Mouse (Mus musculus): ENCODE results near the gene Dpp3.
"Not testable (repeated sequence)": the region's sequence is repeated elsewhere in the genome, so short reads cannot be mapped to it uniquely, and the experiment has no call there.

Gene Dpp3

GRCm38 (mm10) chr19:4891798-4892197 lies 36.3 kb downstream of the Dpp3 start:
- DNase-seq = peak; percentile 82

DNA sequence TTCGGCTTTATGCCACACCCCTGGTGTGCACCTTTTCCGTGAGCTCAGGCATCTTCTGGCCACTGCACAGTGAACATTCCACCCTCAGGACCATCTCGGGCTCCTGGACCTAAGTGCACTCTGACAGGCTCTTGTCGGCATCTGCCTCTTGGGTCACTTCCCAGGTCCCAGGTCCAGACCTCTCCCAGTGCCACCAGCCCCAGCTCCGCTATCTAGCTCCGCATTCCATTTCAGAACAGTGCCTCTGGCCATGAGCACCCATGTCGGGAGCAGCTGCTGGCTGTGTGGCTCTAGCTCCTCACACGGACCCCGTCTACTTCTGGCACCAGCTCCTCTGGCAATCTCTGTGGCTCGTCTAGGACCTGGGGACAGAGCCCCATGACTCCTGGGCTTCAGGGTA lies 38.3 kb downstream of the Dpp3 start:
- no peak for DNase-seq

DNA sequence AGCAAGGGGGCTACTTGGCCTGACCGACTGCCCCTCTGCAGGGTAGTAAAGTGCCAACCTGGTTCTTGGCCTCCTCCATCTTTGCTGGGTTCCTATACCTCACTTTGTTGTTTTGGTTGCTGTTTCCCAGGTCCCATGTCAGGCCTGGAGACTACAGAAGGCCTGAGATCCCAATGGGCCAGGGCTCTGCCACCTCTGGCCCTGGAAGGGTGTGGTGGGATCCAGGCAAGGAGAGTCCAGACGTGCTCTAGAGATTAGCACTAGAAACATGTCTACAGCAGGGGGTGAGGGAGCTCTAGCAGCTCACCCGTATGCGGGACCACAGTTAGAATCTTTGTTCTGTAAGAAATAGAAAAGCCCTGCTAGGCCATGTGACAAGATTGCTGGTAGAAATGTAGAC lies 44.1 kb downstream of the Dpp3 start:
- DNase-seq = peak; percentile 72

DNA sequence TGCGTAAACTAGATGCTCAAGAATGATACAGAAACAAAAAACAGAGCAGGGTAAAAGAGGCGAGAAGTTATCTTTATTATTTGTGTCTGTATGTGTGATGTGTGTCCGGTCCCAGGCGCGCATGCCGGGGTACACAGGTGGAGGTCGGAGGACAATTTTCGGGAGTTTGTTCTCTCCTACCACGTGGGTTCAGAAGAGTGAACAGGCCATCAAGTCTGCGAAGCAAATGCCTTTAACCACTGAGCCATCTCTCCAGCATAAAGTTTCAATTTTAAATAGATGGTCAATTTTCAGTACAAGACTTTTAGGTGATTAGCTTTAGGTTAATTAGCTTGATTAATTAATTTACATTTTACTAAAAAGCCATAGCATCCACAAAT lies 48.8 kb downstream of the Dpp3 start:
- DNase-seq = no peak

DNA sequence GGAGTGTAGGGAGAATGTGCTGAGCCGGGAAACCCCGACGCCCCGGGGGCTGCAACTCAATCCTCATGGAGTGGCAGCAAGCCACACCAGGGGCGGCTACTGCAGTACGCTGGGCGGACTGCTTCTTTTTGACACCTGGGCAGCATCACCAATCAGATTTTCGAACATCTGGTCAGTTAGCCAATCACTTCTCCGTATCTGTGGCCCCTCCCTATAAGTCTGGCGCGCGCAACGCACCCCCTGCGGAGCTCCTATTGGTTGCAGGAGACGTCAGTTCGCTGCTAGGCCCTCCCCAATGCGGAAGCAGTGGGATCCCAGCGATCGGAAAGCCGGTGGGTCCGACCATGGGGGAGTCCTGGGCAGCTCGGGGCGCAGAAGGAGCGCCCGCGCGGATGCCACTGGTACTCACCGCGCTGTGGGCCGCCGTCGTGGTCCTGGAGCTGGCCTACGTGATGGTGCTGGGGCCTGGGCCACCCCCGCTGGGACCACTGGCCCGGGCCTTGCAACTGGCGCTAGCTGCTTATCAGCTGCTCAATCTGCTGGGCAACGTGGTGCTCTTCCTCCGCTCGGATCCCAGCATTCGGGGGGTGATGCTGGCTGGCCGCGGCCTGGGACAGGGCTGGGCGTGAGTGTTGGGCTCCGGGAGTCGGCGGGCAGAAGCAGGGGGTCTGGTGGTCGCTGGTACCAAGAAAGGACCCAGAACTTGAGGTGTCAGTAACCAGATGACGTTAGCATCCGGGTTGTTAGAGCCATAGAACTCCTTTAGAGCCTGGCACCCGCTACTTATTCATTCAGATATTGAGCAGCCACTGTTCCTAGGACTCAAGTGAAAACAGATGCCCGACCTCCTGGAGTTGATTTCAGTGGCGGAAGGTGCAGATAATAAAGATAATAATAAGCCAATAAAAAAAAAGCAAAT lies 49.4 kb downstream of the Dpp3 start, which contains the start of gene Zdhhc24:
Gene Zdhhc24 (plus strand): TSS at position 264 of the 919 bp plus-strand sequence.
- peak; percentile 97 for DNase-seq

- peak; percentile 33 for DNase-seq
Observed at GRCm38 (mm10) chr19:4877785-4878184, 50.3 kb downstream of the Dpp3 start, which contains the start of gene Actn3. Actn3 (minus strand) TSS chr19:4877909.

DNA sequence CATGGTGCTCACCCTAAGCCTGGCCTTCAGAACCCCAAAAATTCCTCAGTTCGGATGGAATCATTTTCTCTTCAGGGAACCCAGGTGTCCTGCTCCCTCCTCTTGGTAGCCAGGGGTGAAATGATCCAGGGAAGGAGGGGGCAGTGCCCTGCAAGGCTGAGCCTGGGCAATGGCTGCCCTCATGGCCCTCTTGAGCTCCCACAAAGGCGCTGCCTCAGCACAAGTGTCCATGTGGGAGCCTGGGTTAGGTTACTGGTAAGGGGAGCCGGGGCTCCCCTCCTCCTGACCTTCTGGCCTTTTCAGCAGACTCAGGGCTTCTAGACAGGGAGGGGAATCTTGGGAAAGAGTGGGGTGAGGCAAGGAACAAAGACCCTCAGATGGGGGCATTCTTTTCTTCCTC lies 51.3 kb downstream of the Dpp3 start:
- DNase-seq = no peak

- DNase-seq = no peak
Observed at GRCm38 (mm10) chr19:4876241-4876640, 51.8 kb downstream of the Dpp3 start.

- not testable (repeated sequence) for DNase-seq
Observed at GRCm38 (mm10) chr19:4874613-4875012, 53.5 kb downstream of the Dpp3 start.

DNA sequence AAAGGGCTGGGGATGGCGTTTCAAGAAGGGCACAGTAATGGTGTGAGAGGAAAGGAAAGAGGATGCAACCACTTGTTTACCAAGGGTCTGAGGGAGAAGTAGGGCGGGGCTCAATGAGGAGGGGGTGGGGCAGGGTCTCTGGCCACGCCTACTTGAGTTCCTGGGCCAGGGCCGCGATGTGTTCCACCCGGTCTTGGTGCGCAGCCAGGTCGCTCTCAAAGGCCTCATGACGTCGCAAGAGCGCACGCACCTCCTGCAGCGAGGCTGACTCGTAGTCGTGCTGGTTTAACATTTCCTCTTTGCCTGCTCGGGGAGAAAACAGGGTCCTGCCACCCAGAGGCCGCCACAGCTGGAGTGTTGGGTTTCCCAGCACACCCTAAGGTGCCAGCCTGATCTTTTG lies 62.9 kb downstream of the Dpp3 start:
- no peak for DNase-seq

GRCm38 (mm10) chr19:4863048-4863447 lies 65.0 kb downstream of the Dpp3 start:
- no peak for DNase-seq

GRCm38 (mm10) chr19:4859081-4859480 lies 69.0 kb downstream of the Dpp3 start:
- peak; percentile 90 for DNase-seq
